In genomic region chr17:3150701-3151100, GRCm38 (mm10) we compare ENCODE assay signal across 5 mouse cellular contexts. TPM values are rescaled to one million over a fixed set of nuclear protein-coding genes. Genes with fewer than 3 reads are reported as not detected.
A peak's percentile ranks its signal among the peaks of the same experiment; 100 is the strongest.
DNase-seq lines count a peak whose midpoint lies in the region; ATAC-seq and TF ChIP-seq lines count a peak whose summit lies in the region.
"Not testable (repeated sequence)": the region's sequence is repeated elsewhere in the genome, so short reads cannot be mapped to it uniquely, and the experiment has no call there.

No protein-coding gene starts in this region.

- not testable (repeated sequence) for H3K36me3 ChIP-seq in kidney, adult 2 months (ENCODE audit: control insufficient read depth, insufficient read depth, low read length)
- H3K36me3 ChIP-seq in liver, adult 2 months (ENCODE audit: control insufficient read depth, insufficient read depth, low read length), result peaks cover 15% of the 10 kb centered on the region

- not testable (repeated sequence) for H3K9ac ChIP-seq in liver, adult 2 months (ENCODE audit: low read depth, low read length)

- not testable (repeated sequence) for H3K27ac ChIP-seq in kidney, adult 2 months (ENCODE audit: insufficient read depth, low read depth, low read length); liver, adult 2 months (replicated peaks; ENCODE audit: insufficient read depth, low read depth, low read length)

- TF ChIP-seq POLR2A in kidney, adult 2 months (IDR thresholded peaks at IDR 0.05; ENCODE audit: low read depth, low read length); liver, adult 2 months (IDR thresholded peaks at IDR 0.05; ENCODE audit: extremely low read depth, insufficient read depth, low read length): not testable (repeated sequence)

- H3K27me3 ChIP-seq in kidney, adult 2 months (replicated peaks; ENCODE audit: control insufficient read depth, insufficient read depth, low read length); liver, adult 2 months (ENCODE audit: control insufficient read depth, insufficient read depth, low read length): not testable (repeated sequence)

- WGBS in kidney, adult 2 months, result 32% methylated on average over 1 of the region's 1 CpGs
- 6% methylated on average over 1 of the region's 1 CpGs for WGBS in liver, adult 2 months

- H3K79me2 ChIP-seq in liver, adult 2 months (ENCODE audit: control insufficient read depth, insufficient read depth, low read length), result not testable (repeated sequence)

- not testable (repeated sequence) for H3K4me1 ChIP-seq in kidney, adult 2 months (ENCODE audit: control insufficient read depth, insufficient read depth, low read length); liver, adult 2 months (ENCODE audit: control insufficient read depth, insufficient read depth, low read length)

- DNase-seq in kidney, adult 2 months, result peak; percentile 64
- peak; percentile 57 for DNase-seq in kidney, adult 9 months
- DNase-seq in kidney, postnatal 36 days, result peak; percentile 21 to 46
- DNase-seq in liver, adult 2 months (ENCODE audit: extremely low read depth, low read depth, low spot score), result peak; percentile 29

- peak; percentile 41 for ATAC-seq in inflammation-experienced regulatory T-cells, adult 6 months

- TF ChIP-seq CTCF in kidney, adult 2 months (conservative IDR thresholded peaks at IDR 0.05; ENCODE audit: insufficient read depth, insufficient read length, low read depth, low read length); liver, adult 2 months (IDR thresholded peaks at IDR 0.05; ENCODE audit: low read depth, low read length): not testable (repeated sequence)

- H3K4me3 ChIP-seq in kidney, adult 2 months (ENCODE audit: insufficient read depth, low read depth, low read length); liver, adult 2 months (ENCODE audit: insufficient read depth, low read depth, low read length): not testable (repeated sequence)

RNA-seq across cellular contexts. Expression of gene Scaf8, which starts 35.9 kb away (rescaled TPM):
- 10 to 100 TPM; 23.2 to 30.0 (median 26.4) TPM for polyA plus RNA-seq in inflammation-experienced regulatory T-cells, adult 6 months (2017; shearing (Covaris generic))
- 21.9 and 22.6 TPM in 2 replicates for polyA plus RNA-seq in kidney, adult 2 months (2012; rRNA removed)
- total RNA-seq in liver, adult 2 months (2014; rRNA removed), result 12.1 and 12.4 TPM in 2 replicates
- polyA plus RNA-seq in liver, adult 2 months (2012; rRNA removed), result 9.4 and 10.8 TPM in 2 replicates
